Mouse (Mus musculus) intestine, embryonic 14.5 days (tissue): ENCODE results near the gene Nhsl2. TPM values are rescaled to one million over a fixed set of nuclear protein-coding genes. Genes with fewer than 3 reads are reported as not detected.
"Not testable (repeated sequence)": the region's sequence is repeated elsewhere in the genome, so short reads cannot be mapped to it uniquely, and the experiment has no call there.

ENCODE experiments used
- ATAC-seq: fragments of 200-750 bp; cut with Nextera tagmentation; replicated peaks from 2 replicates; pipeline ENCODE4 v1.8.0; 2017; ENCODE audit warnings: low read depth, moderate number of reproducible peaks, moderate TSS enrichment, moderate library complexity; ENCODE audit not compliant: low FRiP score, low TSS enrichment
- DNase-seq: peaks from one replicate; pipeline ENCODE4 v3.0.0-alpha.2; 2018; ENCODE audit warnings: low spot score
- H3K27ac ChIP-seq: fragments of 300-500 bp; sonication (generic); 2 replicates; pipeline ENCODE4 v1.5.1; 2014; ENCODE audit warnings: low read depth, mild to moderate bottlenecking, control low read depth
- H3K27me3 ChIP-seq: fragments of 300-500 bp; sonication (generic); replicated peaks from 2 replicates; pipeline ENCODE4 v1.6.1; 2014; ENCODE audit warnings: low read length, control low read depth; ENCODE audit not compliant: control insufficient read depth, insufficient read depth
- H3K36me3 ChIP-seq: fragments of 300-500 bp; sonication (generic); 2 replicates; pipeline ENCODE4 v1.6.1; 2014; ENCODE audit warnings: low read length, control low read depth; ENCODE audit not compliant: control insufficient read depth, insufficient read depth
- H3K4me1 ChIP-seq: fragments of 300-500 bp; sonication (generic); replicated peaks from 2 replicates; pipeline ENCODE4 v1.6.1; 2014; ENCODE audit warnings: low read length, control low read depth, mixed read lengths; ENCODE audit not compliant: control insufficient read depth, insufficient read depth
- H3K4me2 ChIP-seq: fragments of 300-500 bp; sonication (generic); 2 replicates; pipeline ENCODE4 v1.6.1; 2014; ENCODE audit warnings: low read length
- H3K4me3 ChIP-seq: fragments of 300-500 bp; sonication (generic); 2 replicates; pipeline ENCODE4 v1.5.1; 2014; ENCODE audit warnings: low read depth, low read length, control low read depth, mixed read lengths
- H3K9ac ChIP-seq: fragments of 300-500 bp; sonication (generic); 2 replicates; pipeline ENCODE4 v1.6.1; 2014; ENCODE audit warnings: mild to moderate bottlenecking, low read length
- H3K9me3 ChIP-seq: fragments of 300-500 bp; sonication (generic); 2 replicates; pipeline ENCODE4 v1.6.1; 2016; ENCODE audit warnings: low read length, control low read depth; ENCODE audit not compliant: control insufficient read depth
- WGBS: fragments of 180-500 bp; shearing (Covaris S2); extraction: QIAGEN DNeasy Blood & Tissue Kit; methylation state at CpG from one replicate; pipeline ENCODE4 v1.1.7; 2014; 5-methylcytosine and 5-hydroxymethylcytosine counted together
- polyA plus RNA-seq: library from polyadenylated mRNA; unstranded; fragments of >200 nt; fragmentation: Nextera tagmentation; extraction: Ambion mirVana; gene quantifications from 2 replicates; pipeline ENCODE4 v1.2.1, GENCODE M21; 2014

The Nhsl2 gene
- polyA plus RNA-seq, 1 experiment from 2014 or later = 13.8 TPM

- Histone ChIP-seq H3K4me1 (no peaks in the 10 kb centered on the region), H3K36me3 (no peaks in the 10 kb centered on the region), H3K4me2 (no peak overlapping the region), H3K9me3 (no peaks in the 10 kb centered on the region), H3K27me3 (no peaks in the 10 kb centered on the region; the same call in none of the 2 replicates), H3K27ac (no peak overlapping the region), H3K9ac (no peak overlapping the region), H3K4me3 (no peak overlapping the region)
- 37% methylated on average over 7 of the region's 7 CpGs for WGBS
- no peak for ATAC-seq
- DNase-seq = no peak
These were observed 232.5 kb downstream of the Nhsl2 start for GRCm38 (mm10) chrX:102081573-102082279.

- no peak for ATAC-seq
- H3K9me3 ChIP-seq = no peaks in the 10 kb centered on the region
- H3K4me1 ChIP-seq = no peaks in the 10 kb centered on the region
- H3K4me3 ChIP-seq = no peak overlapping the region
- no peak overlapping the region for H3K4me2 ChIP-seq
- 55% methylated on average over 5 of the region's 5 CpGs for WGBS
- no peak for DNase-seq
- no peaks in the 10 kb centered on the region for H3K36me3 ChIP-seq
- no peak overlapping the region for H3K27ac ChIP-seq
- no peak overlapping the region for H3K9ac ChIP-seq
- no peaks in the 10 kb centered on the region; the same call in none of the 2 replicates for H3K27me3 ChIP-seq
These were observed 233.2 kb downstream of the Nhsl2 start for GRCm38 (mm10) chrX:102082340-102082739.

- H3K36me3 ChIP-seq = no peaks in the 10 kb centered on the region
- H3K4me1 ChIP-seq = no peaks in the 10 kb centered on the region
- no peak overlapping the region for H3K27ac ChIP-seq
- H3K4me3 ChIP-seq = no peak overlapping the region
- ATAC-seq = no peak
- no peaks in the 10 kb centered on the region for H3K9me3 ChIP-seq
- DNase-seq = no peak
- H3K4me2 ChIP-seq = no peak overlapping the region
- H3K9ac ChIP-seq = no peak overlapping the region
- no peaks in the 10 kb centered on the region; the same call in none of the 2 replicates for H3K27me3 ChIP-seq
- WGBS = 79% methylated on average over 8 of the region's 8 CpGs
These were observed 236.7 kb downstream of the Nhsl2 start for GRCm38 (mm10) chrX:102085798-102086443.

GRCm38 (mm10) chrX:102090605-102091004 is 241.4 kb downstream of the Nhsl2 start:
- Histone ChIP-seq H3K36me3 (no peaks in the 10 kb centered on the region), H3K4me3 (no peak overlapping the region), H3K4me1 (no peaks in the 10 kb centered on the region), H3K27me3 (no peaks in the 10 kb centered on the region), H3K27ac (no peak overlapping the region), H3K4me2 (no peak overlapping the region), H3K9me3 (no peaks in the 10 kb centered on the region), H3K9ac (no peak overlapping the region)
- no peak for ATAC-seq
- no peak for DNase-seq
- 74% methylated on average over 3 of the region's 3 CpGs for WGBS

- Histone ChIP-seq H3K4me1 (no peaks in the 10 kb centered on the region), H3K27me3 (no peaks in the 10 kb centered on the region), H3K4me3 (no peak overlapping the region), H3K36me3 (no peaks in the 10 kb centered on the region), H3K27ac (no peak overlapping the region), H3K9ac (no peak overlapping the region), H3K4me2 (no peak overlapping the region), H3K9me3 (no peaks in the 10 kb centered on the region)
- DNase-seq (no peak), ATAC-seq (no peak)
- 75% methylated on average over 7 of the region's 7 CpGs for WGBS
These were observed 245.3 kb downstream of the Nhsl2 start for GRCm38 (mm10) chrX:102094381-102094904.

- DNase-seq = no peak
- no peaks in the 10 kb centered on the region for H3K36me3 ChIP-seq
These were observed 252.7 kb downstream of the Nhsl2 start for GRCm38 (mm10) chrX:102101886-102102285.

GRCm38 (mm10) chrX:102103830-102104229 is 254.6 kb downstream of the Nhsl2 start:
- H3K27me3 ChIP-seq, H3K4me2 ChIP-seq, H3K27ac ChIP-seq, DNase-seq, H3K4me1 ChIP-seq, H3K9me3 ChIP-seq, H3K36me3 ChIP-seq, H3K9ac ChIP-seq, ATAC-seq, H3K4me3 ChIP-seq: not testable (repeated sequence)
- WGBS = 61% methylated on average over 2 of the region's 2 CpGs

More at GRCm38 (mm10) chrX:102101886-102102285, 252.7 kb downstream of the Nhsl2 start:
- Histone ChIP-seq H3K9me3 (no peaks in the 10 kb centered on the region), H3K27me3 (no peaks in the 10 kb centered on the region), H3K4me1 (no peaks in the 10 kb centered on the region), H3K27ac (no peak overlapping the region), H3K4me2 (no peak overlapping the region), H3K4me3 (no peak overlapping the region), H3K9ac (no peak overlapping the region)
- WGBS = 62% methylated on average over 7 of the region's 7 CpGs
- ATAC-seq = no peak

GRCm38 (mm10) chrX:102109349-102109748 is 260.2 kb downstream of the Nhsl2 start:
- DNase-seq, H3K27me3 ChIP-seq, H3K9me3 ChIP-seq, H3K9ac ChIP-seq, H3K27ac ChIP-seq, H3K36me3 ChIP-seq, ATAC-seq, H3K4me1 ChIP-seq, H3K4me3 ChIP-seq, H3K4me2 ChIP-seq: not testable (repeated sequence)
- 64% methylated on average over 5 of the region's 5 CpGs for WGBS
